Mouse (Mus musculus): ENCODE measurements around the gene Gng13.

DNA sequence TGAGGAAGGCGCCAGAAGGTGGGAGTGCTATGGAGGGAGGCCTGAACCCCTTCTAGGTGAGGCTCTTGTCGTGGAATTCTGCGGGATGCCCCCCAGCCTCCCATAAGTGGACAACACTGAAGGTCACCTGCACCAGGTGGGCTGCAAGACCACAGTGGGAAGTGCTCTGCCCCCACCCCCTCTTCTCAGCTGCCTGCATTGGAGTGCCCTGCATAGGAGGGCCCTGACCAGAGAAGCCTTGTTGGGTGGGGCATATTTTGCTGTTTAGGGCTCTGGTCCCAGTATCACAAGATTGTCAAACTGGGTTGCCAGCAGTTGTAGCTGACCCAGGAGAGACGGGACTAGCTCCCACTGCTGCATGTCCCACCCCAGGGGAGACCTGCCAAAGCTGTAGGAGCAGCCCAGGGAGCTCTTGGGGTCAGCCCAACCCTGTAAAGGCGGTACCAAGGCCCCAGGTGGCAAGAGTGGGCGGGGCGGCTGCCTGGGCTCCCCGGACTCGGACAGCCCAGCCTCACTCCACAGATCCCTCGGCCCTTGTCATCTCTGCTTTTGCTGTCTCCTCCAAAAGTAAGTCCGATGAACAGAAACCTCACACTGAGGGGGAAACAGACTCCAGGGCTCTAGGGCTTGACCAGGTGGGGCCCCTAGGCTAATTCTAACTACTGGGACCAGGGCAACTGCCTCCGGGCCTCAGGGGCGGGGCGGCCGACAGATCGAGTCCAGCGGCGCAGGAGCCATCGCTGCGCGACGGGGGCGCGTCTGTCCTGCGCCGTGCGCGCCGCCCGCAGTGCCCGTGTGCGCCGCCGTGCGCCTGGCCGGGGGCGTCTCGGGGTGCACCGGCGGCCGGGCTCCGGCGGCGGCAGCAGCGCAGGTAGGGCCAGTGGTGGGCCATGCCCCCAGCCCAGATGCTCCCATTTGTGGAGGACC is at the start of gene Gng13:
- TF ChIP-seq UBTF (IDR thresholded peaks at IDR 0.05; ENCODE audit: low read depth, low read length) (no peak), USF1 (IDR thresholded peaks at IDR 0.05; ENCODE audit: low read depth, low read length) (no peak), CTCF (conservative IDR thresholded peaks at IDR 0.05 in 1 of 2, IDR thresholded peaks at IDR 0.05 in 1 of 2; ENCODE audit: low read depth in 2 of 2, low read length in 2 of 2) (no peak), HCFC1 (IDR thresholded peaks at IDR 0.05; ENCODE audit: low read depth, low read length) (no peak), POLR2A (IDR thresholded peaks at IDR 0.05; ENCODE audit: low read depth, low read length) (no peak), POLR2AphosphoS2 (IDR thresholded peaks at IDR 0.05; ENCODE audit: low read depth, low read length) (no peak), CHD2 (IDR thresholded peaks at IDR 0.05; ENCODE audit: low read length) (no peak), E2F4 (IDR thresholded peaks at IDR 0.05; ENCODE audit: insufficient replicate concordance, low read depth, low read length) (no peak), TCF12 (IDR thresholded peaks at IDR 0.05; ENCODE audit: low read depth, low read length) (no peak), ETS1 (conservative IDR thresholded peaks at IDR 0.05; ENCODE audit: low read depth, low read length) (no peak), MAFK (IDR thresholded peaks at IDR 0.05; ENCODE audit: insufficient replicate concordance, low read length) (no peak)

Measured in CH12.LX (cell line).